16 mouse cellular contexts compared by ENCODE assay signal in genomic region chr8:64265304-64265945, GRCm38 (mm10). TPM values are rescaled to one million over a fixed set of nuclear protein-coding genes. Genes with fewer than 3 reads are reported as not detected.
DNase-seq lines count a peak whose midpoint lies in the region; ATAC-seq lines count a peak whose summit lies in the region.
"Had no signal": no experiment of that assay in that cellular context is flagged by ENCODE, and none has a peak within 500 bp of the region (broad histone marks: within the 10 kb centered on the region; RNA-seq: fewer than 3 reads in every experiment).

No protein-coding gene starts in this region.

- H3K4me2 ChIP-seq in forebrain, embryonic 16.5 days (ENCODE audit: low read length): no peak overlapping the region
- H3K4me2 ChIP-seq: forebrain, embryonic 13.5 days; hindbrain, embryonic 12.5 days; limb, embryonic 13.5 days; liver, embryonic 15.5 days; neural tube, embryonic 12.5 days had no signal

- no peak for ATAC-seq in forebrain, embryonic 16.5 days
- ATAC-seq in activated CD4-positive, CD25-positive, alpha-beta regulatory T cell, adult 4 months: no peak
- ATAC-seq: forebrain, embryonic 13.5 days had no signal

- no peak overlapping the region for H3K27ac ChIP-seq in forebrain, embryonic 16.5 days (ENCODE audit: low read length)
- H3K27ac ChIP-seq: forebrain, embryonic 13.5 days; hindbrain, embryonic 12.5 days; layer of hippocampus, adult 2 months; left cerebral cortex, adult 2 months; limb, embryonic 13.5 days; liver, embryonic 15.5 days; neural tube, embryonic 12.5 days had no signal

- no peaks in the 10 kb centered on the region for H3K9me3 ChIP-seq in forebrain, embryonic 16.5 days (ENCODE audit: control insufficient read depth, low read length)
- H3K9me3 ChIP-seq: forebrain, embryonic 13.5 days; hindbrain, embryonic 12.5 days; limb, embryonic 13.5 days; liver, embryonic 15.5 days; megakaryocyte, embryonic 14.5 days; neural tube, embryonic 12.5 days had no signal

- peak; percentile 5 for DNase-seq in adrenal gland, adult 2 months
- no peak for DNase-seq in adrenal gland, postnatal 4 days (ENCODE audit: low spot score in 2 of 2)
- peak; percentile 11 to 44 for DNase-seq in kidney, postnatal 36 days
- DNase-seq in kidney, postnatal 4 days: no peak
- DNase-seq in cerebellum, postnatal 36 days: peak; percentile 45 to 61
- no peak for DNase-seq in spleen, postnatal 4 days (ENCODE audit: low spot score in 2 of 2)

- no peak overlapping the region for H3K9ac ChIP-seq in forebrain, embryonic 16.5 days (replicated peaks; ENCODE audit: low read depth, low read length)
- H3K9ac ChIP-seq: forebrain, embryonic 13.5 days; hindbrain, embryonic 12.5 days; limb, embryonic 13.5 days; liver, embryonic 15.5 days; neural tube, embryonic 12.5 days had no signal

- WGBS in forebrain, embryonic 16.5 days: 87% methylated on average over 6 of the region's 6 CpGs

- H3K27me3 ChIP-seq in forebrain, embryonic 16.5 days (replicated peaks; ENCODE audit: control insufficient read depth, insufficient read depth, low read length): no peaks in the 10 kb centered on the region
- H3K27me3 ChIP-seq: forebrain, embryonic 13.5 days; hindbrain, embryonic 12.5 days; limb, embryonic 13.5 days; liver, embryonic 15.5 days; megakaryocyte, embryonic 14.5 days; neural tube, embryonic 12.5 days had no signal

- no peaks in the 10 kb centered on the region for H3K4me1 ChIP-seq in forebrain, embryonic 16.5 days (replicated peaks; ENCODE audit: control insufficient read depth, insufficient read depth, low read length)
- H3K4me1 ChIP-seq: forebrain, embryonic 13.5 days; hindbrain, embryonic 12.5 days; limb, embryonic 13.5 days; liver, embryonic 15.5 days; megakaryocyte, embryonic 14.5 days; neural tube, embryonic 12.5 days had no signal

- H3K36me3 ChIP-seq in forebrain, embryonic 16.5 days (ENCODE audit: control insufficient read depth, insufficient read depth): no peaks in the 10 kb centered on the region
- H3K36me3 ChIP-seq: hindbrain, embryonic 12.5 days; limb, embryonic 13.5 days; liver, embryonic 15.5 days; neural tube, embryonic 12.5 days had no signal

- no peak overlapping the region for H3K4me3 ChIP-seq in forebrain, embryonic 16.5 days (replicated peaks; ENCODE audit: low read length)
- H3K4me3 ChIP-seq: forebrain, embryonic 13.5 days; hindbrain, embryonic 12.5 days; layer of hippocampus, adult 2 months; left cerebral cortex, adult 2 months; limb, embryonic 13.5 days; liver, embryonic 15.5 days; megakaryocyte, embryonic 14.5 days; neural tube, embryonic 12.5 days had no signal

RNA-seq across cellular contexts. Expression of gene Tll1, which starts 59.4 kb away (rescaled TPM):
- 1 to 10 TPM; 2.5 to 2.6 TPM for total RNA-seq in adrenal gland, adult 2 months (2021)
- polyA plus RNA-seq in adrenal gland, adult 2 months (2012; rRNA removed): 0.51 and 0.84 TPM in 2 replicates
- under 1 TPM; 0.81 to 0.99 TPM for total RNA-seq in adrenal gland, postnatal 4 days (2021)
- 1.6 and 1.7 TPM in 2 replicates for polyA plus RNA-seq in forebrain, embryonic 16.5 days (2015; fragmentation: Nextera tagmentation; extraction: Ambion mirVana)
- not detected for polyA plus RNA-seq in activated CD4-positive, CD25-positive, alpha-beta regulatory T cell, adult 4 months (2017; shearing (Covaris generic))

Comparison
In these comparisons a context has a peak if more than half of its experiments do, and no peak if none do; other contexts are left out.
1. DNase-seq: peak in adrenal gland, adult 2 months (single experiment), kidney, postnatal 36 days (2 of 2) and cerebellum, postnatal 36 days (2 of 2); none in adrenal gland, postnatal 4 days (0 of 2), kidney, postnatal 4 days (0 of 2) and spleen, postnatal 4 days (0 of 2).